Mouse (Mus musculus): ENCODE data around the gene Matk.

- TF ChIP-seq CTCF (IDR thresholded peaks at IDR 0.05; ENCODE audit: insufficient read depth, low read depth, low read length) (peak; percentile 75), POLR2A (IDR thresholded peaks at IDR 0.05; ENCODE audit: insufficient read depth, low read depth, low read length) (no peak)
Measured at GRCm38 (mm10) chr10:81304597-81305238, 52.0 kb downstream of the Matk start.
